Mouse (Mus musculus): ENCODE data around the gene Plac9b. TPM values are rescaled to one million over a fixed set of nuclear protein-coding genes. Genes with fewer than 3 reads are reported as not detected.
"Not testable (repeated sequence)": the region's sequence is repeated elsewhere in the genome, so short reads cannot be mapped to it uniquely, and the experiment has no call there.

Plac9b gene
- polyA plus RNA-seq, 1 experiment from 2014 or later, result 5.9 TPM

- H3K4me1 ChIP-seq (ENCODE audit: control insufficient read depth, insufficient read depth, low read length); H3K4me3 ChIP-seq (ENCODE audit: low read depth, low read length); H3K36me3 ChIP-seq (ENCODE audit: control insufficient read depth, insufficient read depth, low read length); H3K4me2 ChIP-seq (ENCODE audit: low read length); H3K27me3 ChIP-seq (ENCODE audit: control insufficient read depth, insufficient read depth, low read depth, low read length); H3K9ac ChIP-seq (ENCODE audit: low read depth, low read length); H3K27ac ChIP-seq (ENCODE audit: low read length); ATAC-seq; H3K9me3 ChIP-seq (replicated peaks; ENCODE audit: control insufficient read depth, low read length, poor library complexity, severe bottlenecking): not testable (repeated sequence)
- no CpG with 5 or more reads among the region's 3 CpGs for WGBS
These were observed 8.3 kb downstream of the Plac9b start for GRCm38 (mm10) chr14:26173955-26174354.

GRCm38 (mm10) chr14:26165266-26165665 lies 17.0 kb downstream of the Plac9b start:
- not testable (repeated sequence) for ATAC-seq; H3K9ac ChIP-seq (ENCODE audit: low read depth, low read length); H3K4me1 ChIP-seq (ENCODE audit: control insufficient read depth, insufficient read depth, low read length); H3K9me3 ChIP-seq (replicated peaks; ENCODE audit: control insufficient read depth, low read length, poor library complexity, severe bottlenecking); H3K4me2 ChIP-seq (ENCODE audit: low read length); H3K4me3 ChIP-seq (ENCODE audit: low read depth, low read length); H3K27me3 ChIP-seq (ENCODE audit: control insufficient read depth, insufficient read depth, low read depth, low read length); H3K36me3 ChIP-seq (ENCODE audit: control insufficient read depth, insufficient read depth, low read length); H3K27ac ChIP-seq (ENCODE audit: low read length)
- WGBS, result no CpG with 5 or more reads among the region's 12 CpGs

- not testable (repeated sequence) for H3K27ac ChIP-seq (ENCODE audit: low read length); H3K27me3 ChIP-seq (ENCODE audit: control insufficient read depth, insufficient read depth, low read depth, low read length); H3K9me3 ChIP-seq (replicated peaks; ENCODE audit: control insufficient read depth, low read length, poor library complexity, severe bottlenecking); H3K9ac ChIP-seq (ENCODE audit: low read depth, low read length); H3K4me1 ChIP-seq (ENCODE audit: control insufficient read depth, insufficient read depth, low read length); H3K4me3 ChIP-seq (ENCODE audit: low read depth, low read length); H3K36me3 ChIP-seq (ENCODE audit: control insufficient read depth, insufficient read depth, low read length); H3K4me2 ChIP-seq (ENCODE audit: low read length); ATAC-seq
- WGBS, result no CpG with 5 or more reads among the region's 5 CpGs
These were observed 19.9 kb downstream of the Plac9b start for GRCm38 (mm10) chr14:26162423-26162822.

- not testable (repeated sequence) for H3K4me3 ChIP-seq (ENCODE audit: low read depth, low read length); H3K4me2 ChIP-seq (ENCODE audit: low read length); H3K36me3 ChIP-seq (ENCODE audit: control insufficient read depth, insufficient read depth, low read length); H3K27me3 ChIP-seq (ENCODE audit: control insufficient read depth, insufficient read depth, low read depth, low read length); H3K9ac ChIP-seq (ENCODE audit: low read depth, low read length); H3K4me1 ChIP-seq (ENCODE audit: control insufficient read depth, insufficient read depth, low read length); ATAC-seq; H3K27ac ChIP-seq (ENCODE audit: low read length); H3K9me3 ChIP-seq (replicated peaks; ENCODE audit: control insufficient read depth, low read length, poor library complexity, severe bottlenecking)
- no CpG with 5 or more reads among the region's 9 CpGs for WGBS
These were observed 21.1 kb downstream of the Plac9b start for GRCm38 (mm10) chr14:26161156-26161555.

- H3K27ac ChIP-seq (ENCODE audit: low read length); H3K4me1 ChIP-seq (ENCODE audit: control insufficient read depth, insufficient read depth, low read length); H3K27me3 ChIP-seq (ENCODE audit: control insufficient read depth, insufficient read depth, low read depth, low read length); H3K4me2 ChIP-seq (ENCODE audit: low read length); H3K9me3 ChIP-seq (replicated peaks; ENCODE audit: control insufficient read depth, low read length, poor library complexity, severe bottlenecking); H3K9ac ChIP-seq (ENCODE audit: low read depth, low read length); ATAC-seq; H3K36me3 ChIP-seq (ENCODE audit: control insufficient read depth, insufficient read depth, low read length); H3K4me3 ChIP-seq (ENCODE audit: low read depth, low read length): not testable (repeated sequence)
- no CpG with 5 or more reads among the region's 7 CpGs for WGBS
These were observed 26.2 kb downstream of the Plac9b start for GRCm38 (mm10) chr14:26156032-26156431.

GRCm38 (mm10) chr14:26147095-26147494 lies 35.2 kb downstream of the Plac9b start:
- no CpG with 5 or more reads among the region's 2 CpGs for WGBS
- not testable (repeated sequence) for H3K9me3 ChIP-seq (replicated peaks; ENCODE audit: control insufficient read depth, low read length, poor library complexity, severe bottlenecking); H3K4me2 ChIP-seq (ENCODE audit: low read length); ATAC-seq; H3K36me3 ChIP-seq (ENCODE audit: control insufficient read depth, insufficient read depth, low read length); H3K9ac ChIP-seq (ENCODE audit: low read depth, low read length); H3K4me3 ChIP-seq (ENCODE audit: low read depth, low read length); H3K27me3 ChIP-seq (ENCODE audit: control insufficient read depth, insufficient read depth, low read depth, low read length); H3K27ac ChIP-seq (ENCODE audit: low read length); H3K4me1 ChIP-seq (ENCODE audit: control insufficient read depth, insufficient read depth, low read length)

GRCm38 (mm10) chr14:26119095-26119494 lies 63.2 kb downstream of the Plac9b start:
- H3K4me2 ChIP-seq (ENCODE audit: low read length); H3K9ac ChIP-seq (ENCODE audit: low read depth, low read length); H3K4me1 ChIP-seq (ENCODE audit: control insufficient read depth, insufficient read depth, low read length); H3K27ac ChIP-seq (ENCODE audit: low read length); H3K36me3 ChIP-seq (ENCODE audit: control insufficient read depth, insufficient read depth, low read length); H3K4me3 ChIP-seq (ENCODE audit: low read depth, low read length); H3K9me3 ChIP-seq (replicated peaks; ENCODE audit: control insufficient read depth, low read length, poor library complexity, severe bottlenecking); H3K27me3 ChIP-seq (ENCODE audit: control insufficient read depth, insufficient read depth, low read depth, low read length); ATAC-seq: not testable (repeated sequence)
- no CpG with 5 or more reads among the region's 7 CpGs for WGBS

GRCm38 (mm10) chr14:26118550-26119000 lies 63.7 kb downstream of the Plac9b start:
- ATAC-seq, result peak; percentile 88

GRCm38 (mm10) chr14:26118150-26118549 lies 64.1 kb downstream of the Plac9b start, which contains the start of gene Duxbl2:
TSS of gene Duxbl2 (plus strand) at chr14:26118349.
- H3K27me3 ChIP-seq (ENCODE audit: control insufficient read depth, insufficient read depth, low read depth, low read length); H3K9me3 ChIP-seq (replicated peaks; ENCODE audit: control insufficient read depth, low read length, poor library complexity, severe bottlenecking); H3K4me3 ChIP-seq (ENCODE audit: low read depth, low read length); H3K36me3 ChIP-seq (ENCODE audit: control insufficient read depth, insufficient read depth, low read length); H3K4me1 ChIP-seq (ENCODE audit: control insufficient read depth, insufficient read depth, low read length); H3K9ac ChIP-seq (ENCODE audit: low read depth, low read length); H3K4me2 ChIP-seq (ENCODE audit: low read length); H3K27ac ChIP-seq (ENCODE audit: low read length): not testable (repeated sequence)
- WGBS, result no CpG with 5 or more reads among the region's 7 CpGs
- peak; percentile 39; the same call in 1 of the 2 replicates for ATAC-seq

More at GRCm38 (mm10) chr14:26118550-26119000, 63.7 kb downstream of the Plac9b start:
- not testable (repeated sequence) for H3K4me1 ChIP-seq (ENCODE audit: control insufficient read depth, insufficient read depth, low read length); H3K36me3 ChIP-seq (ENCODE audit: control insufficient read depth, insufficient read depth, low read length); H3K4me3 ChIP-seq (ENCODE audit: low read depth, low read length); H3K27me3 ChIP-seq (ENCODE audit: control insufficient read depth, insufficient read depth, low read depth, low read length); H3K9ac ChIP-seq (ENCODE audit: low read depth, low read length); H3K27ac ChIP-seq (ENCODE audit: low read length); H3K9me3 ChIP-seq (replicated peaks; ENCODE audit: control insufficient read depth, low read length, poor library complexity, severe bottlenecking); H3K4me2 ChIP-seq (ENCODE audit: low read length)
- WGBS, result no CpG with 5 or more reads among the region's 18 CpGs
